Mouse (Mus musculus) kidney, embryonic 16.5 days (tissue): ENCODE results near the gene 4930503B20Rik. TPM values are rescaled to one million over a fixed set of nuclear protein-coding genes. Genes with fewer than 3 reads are reported as not detected.

Experiments used
- ATAC-seq: fragments of 200-750 bp; cut with Nextera tagmentation; 2 replicates; pipeline ENCODE4 v1.8.0; 2017; ENCODE audit warnings: moderate TSS enrichment; ENCODE audit not compliant: low FRiP score, low TSS enrichment
- H3K27ac ChIP-seq: fragments of 300-500 bp; sonication (generic); 2 replicates; pipeline ENCODE4 v1.5.1; 2014; ENCODE audit warnings: low read length
- H3K27me3 ChIP-seq: fragments of 300-500 bp; sonication (generic); 2 replicates; pipeline ENCODE4 v1.6.1; 2014; ENCODE audit warnings: low read length, control low read depth, mixed read lengths; ENCODE audit not compliant: insufficient read depth
- H3K36me3 ChIP-seq: fragments of 300-500 bp; sonication (generic); 2 replicates; pipeline ENCODE4 v1.6.1; 2014; ENCODE audit warnings: low read length, control low read depth, mixed read lengths; ENCODE audit not compliant: insufficient read depth
- H3K4me1 ChIP-seq: fragments of 300-500 bp; sonication (generic); 2 replicates; pipeline ENCODE4 v1.6.1; 2014; ENCODE audit warnings: low read length, control low read depth, mixed read lengths; ENCODE audit not compliant: insufficient read depth
- H3K4me2 ChIP-seq: fragments of 300-500 bp; sonication (generic); replicated peaks from 2 replicates; pipeline ENCODE4 v1.6.1; 2014; ENCODE audit warnings: low read depth, low read length
- H3K4me3 ChIP-seq: fragments of 300-500 bp; sonication (generic); 2 replicates; pipeline ENCODE4 v1.5.1; 2014; ENCODE audit warnings: mild to moderate bottlenecking, low read length
- H3K9ac ChIP-seq: fragments of 300-500 bp; sonication (generic); replicated peaks from 2 replicates; pipeline ENCODE4 v1.6.1; 2014; ENCODE audit warnings: low read length
- H3K9me3 ChIP-seq: fragments of 300-500 bp; sonication (generic); 2 replicates; pipeline ENCODE4 v1.6.1; 2016; ENCODE audit warnings: low read length, control low read depth
- WGBS: fragments of 180-500 bp; shearing (Covaris S2); extraction: QIAGEN DNeasy Blood & Tissue Kit; methylation state at CpG from one replicate; pipeline ENCODE4 v1.1.7; 2014; 5-methylcytosine and 5-hydroxymethylcytosine counted together
- polyA plus RNA-seq: library from polyadenylated mRNA; unstranded; fragments of >200 nt; fragmentation: Nextera tagmentation; extraction: Ambion mirVana; gene quantifications from 2 replicates; pipeline ENCODE4 v1.2.1, GENCODE M21; 2015

The 4930503B20Rik gene
- polyA plus RNA-seq, 1 experiment from 2014 or later: 0.14 TPM

- Histone ChIP-seq H3K27me3 (no peaks in the 10 kb centered on the region), H3K4me3 (no peak overlapping the region), H3K9ac (no peak overlapping the region), H3K27ac (no peak overlapping the region), H3K4me1 (no peaks in the 10 kb centered on the region), H3K9me3 (no peaks in the 10 kb centered on the region), H3K36me3 (no peaks in the 10 kb centered on the region), H3K4me2 (no peak overlapping the region)
- ATAC-seq: no peak
- WGBS: 79% methylated on average over 10 of the region's 10 CpGs
These were observed 40.8 kb downstream of the 4930503B20Rik start for GRCm38 (mm10) chr3:146610322-146610721.

GRCm38 (mm10) chr3:146607368-146607767 is 43.7 kb downstream of the 4930503B20Rik start:
- 18% methylated on average over 1 of the region's 1 CpGs for WGBS
- no peaks in the 10 kb centered on the region for H3K36me3 ChIP-seq
- H3K9me3 ChIP-seq: no peaks in the 10 kb centered on the region
- H3K4me3 ChIP-seq: no peak overlapping the region
- no peaks in the 10 kb centered on the region for H3K4me1 ChIP-seq
- no peak for ATAC-seq
- no peak overlapping the region for H3K9ac ChIP-seq
- no peak overlapping the region for H3K27ac ChIP-seq
- H3K27me3 ChIP-seq: no peaks in the 10 kb centered on the region
- H3K4me2 ChIP-seq: no peak overlapping the region

DNA sequence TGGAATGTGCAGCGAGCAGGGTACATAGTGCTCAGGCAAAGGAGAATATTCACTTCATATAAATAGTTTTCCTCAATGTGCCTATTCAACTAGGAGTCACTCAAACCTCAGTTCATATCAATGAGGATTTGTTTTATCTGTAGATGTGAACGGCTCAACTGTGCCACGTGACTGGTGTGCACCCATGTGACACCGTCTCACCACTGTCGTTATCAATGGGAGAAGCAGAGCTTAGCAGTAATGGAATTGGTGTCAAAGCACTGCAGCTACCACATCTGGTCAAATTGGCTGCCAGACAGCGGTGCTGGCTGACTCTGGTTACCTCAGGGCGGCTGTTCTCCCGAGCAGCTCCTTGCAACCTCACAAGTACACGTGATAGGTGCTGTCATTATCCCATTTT is 46.5 kb downstream of the 4930503B20Rik start:
- no peak overlapping the region for H3K4me2 ChIP-seq
- no peak overlapping the region for H3K27ac ChIP-seq
- H3K9me3 ChIP-seq: no peaks in the 10 kb centered on the region
- no peak overlapping the region for H3K4me3 ChIP-seq
- H3K4me1 ChIP-seq: no peaks in the 10 kb centered on the region
- no peaks in the 10 kb centered on the region for H3K36me3 ChIP-seq
- ATAC-seq: no peak
- H3K9ac ChIP-seq: no peak overlapping the region
- 85% methylated on average over 9 of the region's 9 CpGs for WGBS
- no peaks in the 10 kb centered on the region for H3K27me3 ChIP-seq

DNA sequence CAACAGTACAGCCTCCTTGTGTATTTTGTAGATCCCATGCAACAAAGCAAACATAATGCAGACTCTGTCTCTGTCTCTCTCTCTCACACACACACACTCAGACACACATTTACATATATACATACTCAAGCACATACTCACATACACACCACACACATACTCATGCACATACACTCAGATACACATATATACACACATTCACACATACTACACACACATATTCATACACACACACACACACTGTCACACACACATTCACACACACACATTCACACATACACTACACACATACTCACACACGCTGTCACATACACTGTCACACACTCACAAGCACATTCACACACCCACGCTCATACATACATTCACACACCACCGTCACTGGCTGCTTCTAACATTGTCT is 48.6 kb downstream of the 4930503B20Rik start:
- Histone ChIP-seq H3K4me1 (no peaks in the 10 kb centered on the region), H3K36me3 (no peaks in the 10 kb centered on the region), H3K27me3 (no peaks in the 10 kb centered on the region), H3K27ac (no peak overlapping the region), H3K4me3 (no peak overlapping the region), H3K9me3 (no peaks in the 10 kb centered on the region), H3K4me2 (no peak overlapping the region), H3K9ac (no peak overlapping the region)
- 89% methylated on average over 3 of the region's 3 CpGs for WGBS
- ATAC-seq: no peak

DNA sequence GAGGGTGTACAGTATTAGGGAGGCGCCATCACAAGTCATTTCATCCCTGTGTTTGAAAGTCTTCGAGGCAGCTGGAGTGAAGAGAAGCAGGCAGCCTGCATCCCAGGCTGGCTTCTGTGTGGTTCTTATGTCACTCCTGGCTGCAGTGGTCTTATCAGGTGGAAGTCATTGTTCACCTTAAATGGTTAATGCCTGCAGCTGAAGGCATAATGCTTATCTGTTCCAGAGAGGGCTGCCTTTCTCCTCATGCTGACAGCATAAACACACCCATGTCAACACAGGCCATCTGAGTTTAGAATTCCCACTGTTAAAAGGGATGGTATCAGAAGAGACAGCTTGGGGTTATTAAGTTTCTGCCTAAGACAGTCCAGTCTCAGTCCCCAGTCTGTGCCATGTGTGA is 49.9 kb downstream of the 4930503B20Rik start:
- no peak overlapping the region for H3K9ac ChIP-seq
- no peaks in the 10 kb centered on the region for H3K27me3 ChIP-seq
- H3K36me3 ChIP-seq: no peaks in the 10 kb centered on the region
- ATAC-seq: no peak
- H3K27ac ChIP-seq: no peak overlapping the region
- no peak overlapping the region for H3K4me3 ChIP-seq
- H3K4me1 ChIP-seq: no peaks in the 10 kb centered on the region
- no peak overlapping the region for H3K4me2 ChIP-seq
- 84% methylated on average over 2 of the region's 2 CpGs for WGBS
- H3K9me3 ChIP-seq: no peaks in the 10 kb centered on the region

GRCm38 (mm10) chr3:146599198-146599900 is 51.8 kb downstream of the 4930503B20Rik start:
- no peak overlapping the region for H3K4me3 ChIP-seq
- H3K36me3 ChIP-seq: no peaks in the 10 kb centered on the region
- ATAC-seq: no peak
- no peak overlapping the region for H3K27ac ChIP-seq
- H3K4me1 ChIP-seq: no peaks in the 10 kb centered on the region
- 79% methylated on average over 6 of the region's 6 CpGs for WGBS
- no peak overlapping the region for H3K4me2 ChIP-seq
- H3K9ac ChIP-seq: no peak overlapping the region
- no peaks in the 10 kb centered on the region for H3K9me3 ChIP-seq
- H3K27me3 ChIP-seq: no peaks in the 10 kb centered on the region

GRCm38 (mm10) chr3:146598411-146598810 is 52.7 kb downstream of the 4930503B20Rik start:
- Histone ChIP-seq H3K4me2 (no peak overlapping the region), H3K9me3 (no peaks in the 10 kb centered on the region), H3K4me1 (no peaks in the 10 kb centered on the region), H3K27me3 (no peaks in the 10 kb centered on the region), H3K9ac (no peak overlapping the region), H3K36me3 (no peaks in the 10 kb centered on the region), H3K4me3 (no peak overlapping the region), H3K27ac (no peak overlapping the region)
- ATAC-seq: no peak
- WGBS: 77% methylated on average over 6 of the region's 6 CpGs

DNA sequence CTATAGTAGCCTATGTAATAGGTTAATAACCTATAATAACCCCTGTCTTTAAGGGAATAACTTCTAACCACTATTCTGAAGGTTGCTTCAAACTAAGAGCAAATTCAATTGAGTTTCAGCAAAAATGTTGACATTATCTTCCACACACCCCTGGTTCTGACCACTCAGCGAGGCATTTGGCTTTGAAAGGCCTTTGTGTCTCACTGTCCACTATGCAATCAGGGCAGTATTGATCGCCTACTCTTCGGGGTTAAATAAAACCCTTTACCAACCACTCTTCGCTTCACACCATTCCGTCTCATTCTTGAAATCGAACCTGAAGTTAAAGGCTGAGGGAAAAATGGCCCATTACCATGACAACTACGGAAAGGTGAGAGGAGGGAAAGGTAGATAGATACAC is 54.3 kb downstream of the 4930503B20Rik start:
- H3K36me3 ChIP-seq: no peaks in the 10 kb centered on the region
- no peak overlapping the region for H3K4me3 ChIP-seq
- no peaks in the 10 kb centered on the region for H3K27me3 ChIP-seq
- no peak overlapping the region for H3K4me2 ChIP-seq
- no peak for ATAC-seq
- WGBS: 91% methylated on average over 7 of the region's 7 CpGs
- H3K9ac ChIP-seq: no peak overlapping the region
- no peak overlapping the region for H3K27ac ChIP-seq
- no peaks in the 10 kb centered on the region for H3K4me1 ChIP-seq
- no peaks in the 10 kb centered on the region for H3K9me3 ChIP-seq

DNA sequence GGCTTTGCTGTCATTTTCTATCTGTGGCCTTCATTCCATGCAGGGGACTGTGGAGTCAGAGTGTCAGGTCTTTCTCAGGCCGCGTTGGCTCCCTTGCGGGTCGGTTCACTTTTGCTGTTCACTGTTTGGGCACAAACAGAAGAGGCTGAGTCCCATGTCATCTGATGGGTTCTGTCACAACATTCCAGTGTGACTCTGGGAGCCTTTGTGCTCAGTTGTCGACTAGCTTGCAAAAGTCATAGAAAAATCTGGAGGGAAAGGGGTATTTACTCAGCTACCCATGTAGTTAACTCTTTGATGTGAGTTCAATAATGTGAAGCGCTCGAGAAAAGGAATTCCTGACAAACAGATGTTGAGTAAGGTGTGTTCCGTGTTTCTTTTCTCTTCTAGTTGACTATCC is 54.7 kb downstream of the 4930503B20Rik start:
- 89% methylated on average over 8 of the region's 8 CpGs for WGBS
- Histone ChIP-seq H3K27ac (no peak overlapping the region), H3K4me1 (no peaks in the 10 kb centered on the region), H3K4me2 (no peak overlapping the region), H3K27me3 (no peaks in the 10 kb centered on the region), H3K4me3 (no peak overlapping the region), H3K9me3 (no peaks in the 10 kb centered on the region), H3K9ac (no peak overlapping the region), H3K36me3 (no peaks in the 10 kb centered on the region)
- ATAC-seq: no peak

GRCm38 (mm10) chr3:146595440-146595839 is 55.7 kb downstream of the 4930503B20Rik start:
- no peaks in the 10 kb centered on the region for H3K27me3 ChIP-seq
- H3K36me3 ChIP-seq: no peaks in the 10 kb centered on the region
- WGBS: 79% methylated on average over 6 of the region's 6 CpGs
- no peaks in the 10 kb centered on the region for H3K4me1 ChIP-seq
- H3K27ac ChIP-seq: no peak overlapping the region
- H3K4me3 ChIP-seq: no peak overlapping the region
- H3K4me2 ChIP-seq: no peak overlapping the region
- ATAC-seq: no peak
- no peak overlapping the region for H3K9ac ChIP-seq
- no peaks in the 10 kb centered on the region for H3K9me3 ChIP-seq
